Mouse (Mus musculus) T-cell, adult 2 months (primary cell): ENCODE results near the gene Ric1.

Experiments used
- DNase-seq: peaks from one replicate; pipeline ENCODE4 v3.0.0; 2022; ENCODE audit warnings: low spot score

Ric1 gene

GRCm38 (mm10) chr19:29521637-29522435 lies at the start of gene Ric1:
Ric1 (plus strand) TSS chr19:29522282.
- DNase-seq: peak; percentile 76

GRCm38 (mm10) chr19:29472424-29472823 lies 49.7 kb upstream of the Ric1 start:
- no peak for DNase-seq

GRCm38 (mm10) chr19:29472946-29473345 lies 49.1 kb upstream of the Ric1 start:
- DNase-seq: no peak

- no peak for DNase-seq
Measured at GRCm38 (mm10) chr19:29474803-29475202, 47.3 kb upstream of the Ric1 start.

- peak; percentile 28 for DNase-seq
Measured at GRCm38 (mm10) chr19:29475210-29475620, 46.9 kb upstream of the Ric1 start.

- DNase-seq: no peak
Measured at GRCm38 (mm10) chr19:29478598-29478997, 43.5 kb upstream of the Ric1 start.

GRCm38 (mm10) chr19:29481578-29481977 lies 40.5 kb upstream of the Ric1 start:
- DNase-seq: no peak

GRCm38 (mm10) chr19:29482148-29482547 lies 39.9 kb upstream of the Ric1 start:
- no peak for DNase-seq

GRCm38 (mm10) chr19:29482637-29483036 lies 39.4 kb upstream of the Ric1 start:
- no peak for DNase-seq

GRCm38 (mm10) chr19:29483386-29483785 lies 38.7 kb upstream of the Ric1 start:
- no peak for DNase-seq

GRCm38 (mm10) chr19:29484537-29484936 lies 37.5 kb upstream of the Ric1 start:
- no peak for DNase-seq

- no peak for DNase-seq
Measured at GRCm38 (mm10) chr19:29485257-29485948, 36.7 kb upstream of the Ric1 start.

- DNase-seq: peak; percentile 44
Measured at GRCm38 (mm10) chr19:29486545-29487206, 35.4 kb upstream of the Ric1 start.

- no peak for DNase-seq
Measured at GRCm38 (mm10) chr19:29487326-29488072, 34.6 kb upstream of the Ric1 start.

- DNase-seq: no peak
Measured at GRCm38 (mm10) chr19:29488073-29488390, 34.0 kb upstream of the Ric1 start.

GRCm38 (mm10) chr19:29488420-29488819 lies 33.7 kb upstream of the Ric1 start:
- DNase-seq: no peak

- no peak for DNase-seq
Measured at GRCm38 (mm10) chr19:29489785-29490284, 32.2 kb upstream of the Ric1 start.

GRCm38 (mm10) chr19:29491467-29491866 lies 30.6 kb upstream of the Ric1 start:
- DNase-seq: no peak

GRCm38 (mm10) chr19:29494454-29494853 lies 27.6 kb upstream of the Ric1 start:
- DNase-seq: no peak

GRCm38 (mm10) chr19:29496001-29496597 lies 26.0 kb upstream of the Ric1 start:
- no peak for DNase-seq

GRCm38 (mm10) chr19:29496786-29497557 lies 25.1 kb upstream of the Ric1 start:
- DNase-seq: no peak
